Mouse (Mus musculus): ENCODE data around the gene Ergic2. TPM values are rescaled to one million over a fixed set of nuclear protein-coding genes. Genes with fewer than 3 reads are reported as not detected.

Ergic2 gene
- total RNA-seq (2021), result 10 to 100 TPM; 60.1 to 70.2 TPM

GRCm38 (mm10) chr6:148211897-148212680 is at the start of gene Ergic2:
Ergic2 (minus strand) TSS chr6:148212374.
- peak; percentile 99 for DNase-seq
- intact Hi-C loops (cut with DNase I), result loop anchor here (1.0 to 5.0 kb wide), 2 partner anchors 619 to 685 kb away; partner anchors contain the start of genes Caprin2 and Ipo8

- intact Hi-C loops (cut with DNase I), result no loop called here
- no peak for DNase-seq
These were observed 48.5 kb upstream of the Ergic2 start for GRCm38 (mm10) chr6:148260729-148261101.

GRCm38 (mm10) chr6:148259979-148260728 is 48.0 kb upstream of the Ergic2 start:
- intact Hi-C loops (cut with DNase I), result no loop called here
- peak; percentile 19 to 32 for DNase-seq

GRCm38 (mm10) chr6:148259074-148259473 is 46.9 kb upstream of the Ergic2 start:
- intact Hi-C loops (cut with DNase I), result no loop called here
- no peak for DNase-seq

GRCm38 (mm10) chr6:148257805-148258204 is 45.6 kb upstream of the Ergic2 start:
- no peak for DNase-seq
- intact Hi-C loops (cut with DNase I), result no loop called here

- intact Hi-C loops (cut with DNase I), result no loop called here
- no peak for DNase-seq
These were observed 43.9 kb upstream of the Ergic2 start for GRCm38 (mm10) chr6:148256109-148256508.

GRCm38 (mm10) chr6:148255395-148256053 is 43.4 kb upstream of the Ergic2 start:
- no peak for DNase-seq
- intact Hi-C loops (cut with DNase I), result no loop called here

- intact Hi-C loops (cut with DNase I), result loop anchor here (2.0 to 5.0 kb wide), 2 partner anchors 440 to 663 kb away; no protein-coding TSS in a partner anchor
These were observed 37.0 kb upstream of the Ergic2 start for GRCm38 (mm10) chr6:148249221-148249620.

GRCm38 (mm10) chr6:148248625-148249024 is 36.5 kb upstream of the Ergic2 start:
- intact Hi-C loops (cut with DNase I), result loop anchor here (2.0 to 5.0 kb wide), 2 partner anchors 440 to 664 kb away; no protein-coding TSS in a partner anchor
- DNase-seq, result peak; percentile 61 to 74

More at GRCm38 (mm10) chr6:148249221-148249620, 37.0 kb upstream of the Ergic2 start:
- no peak for DNase-seq

- DNase-seq, result no peak
- intact Hi-C loops (cut with DNase I), result loop anchor here (5.0 kb wide), 1 partner anchor 666 kb away; no protein-coding TSS in a partner anchor
These were observed 34.4 kb upstream of the Ergic2 start for GRCm38 (mm10) chr6:148246544-148246943.

GRCm38 (mm10) chr6:148244836-148245235 is 32.7 kb upstream of the Ergic2 start:
- intact Hi-C loops (cut with DNase I), result loop anchor here (2.0 to 5.0 kb wide), 2 partner anchors 508 to 667 kb away; no protein-coding TSS in a partner anchor
- DNase-seq, result no peak

- intact Hi-C loops (cut with DNase I), result no loop called here
These were observed 30.1 kb upstream of the Ergic2 start for GRCm38 (mm10) chr6:148242304-148242703.

GRCm38 (mm10) chr6:148241685-148242084 is 29.5 kb upstream of the Ergic2 start:
- no peak for DNase-seq
- intact Hi-C loops (cut with DNase I), result no loop called here

More at GRCm38 (mm10) chr6:148242304-148242703, 30.1 kb upstream of the Ergic2 start:
- DNase-seq, result no peak

GRCm38 (mm10) chr6:148239311-148239710 is 27.1 kb upstream of the Ergic2 start:
- no peak for DNase-seq
- intact Hi-C loops (cut with DNase I), result no loop called here

GRCm38 (mm10) chr6:148237453-148237852 is 25.3 kb upstream of the Ergic2 start:
- DNase-seq, result peak in 1 of 2 experiments; percentile 15
- intact Hi-C loops (cut with DNase I), result no loop called here

GRCm38 (mm10) chr6:148234105-148234828 is 22.1 kb upstream of the Ergic2 start:
- DNase-seq, result no peak
- intact Hi-C loops (cut with DNase I), result loop anchor here (5.0 kb wide), 1 partner anchor 678 kb away; no protein-coding TSS in a partner anchor

- DNase-seq, result no peak
These were observed 15.4 kb upstream of the Ergic2 start for GRCm38 (mm10) chr6:148227542-148227941.

GRCm38 (mm10) chr6:148222686-148223085 is 10.5 kb upstream of the Ergic2 start:
- intact Hi-C loops (cut with DNase I), result no loop called here
- DNase-seq, result no peak

More at GRCm38 (mm10) chr6:148227542-148227941, 15.4 kb upstream of the Ergic2 start:
- intact Hi-C loops (cut with DNase I), result no loop called here

GRCm38 (mm10) chr6:148218235-148219076 is 6.3 kb upstream of the Ergic2 start:
- intact Hi-C loops (cut with DNase I), result no loop called here

More at GRCm38 (mm10) chr6:148218235-148219076, 6.3 kb upstream of the Ergic2 start:
- no peak for DNase-seq

All from heart, postnatal 10 days (tissue).